Mouse (Mus musculus) C2C12 (cell line): Measurements from ENCODE around the gene Hcfc1. TPM values are rescaled to one million over a fixed set of nuclear protein-coding genes. Genes with fewer than 3 reads are reported as not detected.
A peak's percentile ranks its signal among the peaks of the same experiment; 100 is the strongest.

Experiments
- H3K27me3 ChIP-seq: one replicate; pipeline ENCODE4 v1.6.1; 2011; ENCODE audit not compliant: control insufficient read depth, insufficient read depth, insufficient read length
- H3K36me3 ChIP-seq: one replicate; pipeline ENCODE4 v1.6.1; 2011; ENCODE audit not compliant: control insufficient read depth, insufficient read depth
- H3K4me3 ChIP-seq: one replicate; pipeline ENCODE4 v1.5.1; 2011; ENCODE audit warnings: mild to moderate bottlenecking, control low read depth; ENCODE audit not compliant: poor library complexity, insufficient read depth, severe bottlenecking
- H3K79me2 ChIP-seq: one replicate; pipeline ENCODE4 v1.6.1; 2011; ENCODE audit not compliant: control insufficient read depth, insufficient read depth
- H3K79me3 ChIP-seq: one replicate; pipeline ENCODE4 v1.6.1; 2011; ENCODE audit warnings: low read depth, control low read depth
- H3ac ChIP-seq: one replicate; pipeline ENCODE3; 2011; ENCODE audit warnings: low read depth; ENCODE audit not compliant: control insufficient read depth, insufficient read length
- CEBPB ChIP-seq: IDR thresholded peaks from one replicate; pipeline ENCODE4 v1.6.1; 2011; ENCODE audit warnings: low read depth, mild to moderate bottlenecking, control low read depth, moderate library complexity
- CTCF ChIP-seq: IDR thresholded peaks from one replicate; pipeline ENCODE4 v1.5.1; 2011; ENCODE audit not compliant: control insufficient read depth, insufficient read depth, insufficient read length
- FOSL1 ChIP-seq: IDR thresholded peaks from one replicate; pipeline ENCODE4 v1.8.0; 2011; ENCODE audit warnings: mild to moderate bottlenecking, low read length; ENCODE audit not compliant: poor library complexity, insufficient read depth, severe bottlenecking
- MAX ChIP-seq: IDR thresholded peaks from one replicate; pipeline ENCODE4 v1.6.1; 2011; ENCODE audit warnings: mild to moderate bottlenecking, control low read depth
- MYOD1 ChIP-seq: IDR thresholded peaks from one replicate; pipeline ENCODE4 v1.6.1; 2011; ENCODE audit warnings: low read depth; ENCODE audit not compliant: control insufficient read depth, insufficient read length
- MYOG ChIP-seq: IDR thresholded peaks from one replicate; pipeline ENCODE4 v1.6.1; 2011; ENCODE audit not compliant: control insufficient read depth, insufficient read length; ENCODE audit errors: extremely low read depth
- USF1 ChIP-seq: IDR thresholded peaks from one replicate; pipeline ENCODE4 v1.6.1; 2011; ENCODE audit warnings: low read depth, mild to moderate bottlenecking, control low read depth, moderate library complexity
- polyA plus RNA-seq: library from polyadenylated mRNA; unstranded; fragments of >200 nt; fragmentation: generic; extraction: Trizol; gene quantifications from one replicate; pipeline ENCODE4 v1.2.1, GENCODE M21; 2012; ENCODE audit warnings: missing spikeins

Gene Hcfc1
- polyA plus RNA-seq, 1 experiment = 58.7 TPM

DNA sequence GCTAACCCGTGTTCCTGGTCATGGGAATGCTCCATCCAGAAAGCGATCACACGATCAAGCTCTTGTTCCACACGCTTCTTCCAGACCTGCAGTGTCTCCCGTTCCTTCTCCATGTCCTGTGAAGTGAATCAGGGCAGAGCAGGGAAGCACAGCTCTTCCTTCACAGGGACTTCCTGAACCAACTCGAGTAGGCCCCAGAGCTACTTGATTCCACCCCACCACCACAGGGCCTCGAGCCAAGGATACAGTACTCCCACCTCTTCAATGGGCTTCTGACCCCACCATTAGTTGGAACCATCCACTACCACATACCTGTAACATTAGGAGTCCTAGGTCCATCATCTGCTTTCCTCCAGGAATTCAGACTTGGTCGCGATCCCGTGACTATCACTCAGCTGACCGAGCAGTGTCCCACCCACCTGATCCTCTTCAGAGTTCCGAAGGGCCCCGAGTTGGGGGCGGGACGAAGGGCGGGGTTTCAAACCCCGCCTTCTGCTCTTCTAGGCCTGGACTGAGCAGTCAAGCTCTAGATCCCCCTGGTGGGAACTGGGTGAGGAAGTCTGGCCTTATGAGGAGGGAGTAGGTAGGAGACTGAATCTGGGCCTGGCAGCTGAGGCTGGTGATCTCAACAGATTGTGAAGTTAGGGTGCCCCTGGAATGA is 35.6 kb downstream of the Hcfc1 start, which contains the start of gene Renbp:
Renbp (minus strand) TSS at position 449 of the 661 bp plus-strand sequence.
- Histone ChIP-seq H3K27me3 (no peaks in the 10 kb centered on the region), H3K79me2 (no peaks in the 10 kb centered on the region), H3K36me3 (no peaks in the 10 kb centered on the region), H3K4me3 (no peak within 1 kb of the TSS), H3ac (no peak within 1 kb of the TSS), H3K79me3 (no peaks in the 10 kb centered on the region)
- TF ChIP-seq CTCF (no peak), MYOG (no peak), USF1 (no peak), CEBPB (no peak)

DNA sequence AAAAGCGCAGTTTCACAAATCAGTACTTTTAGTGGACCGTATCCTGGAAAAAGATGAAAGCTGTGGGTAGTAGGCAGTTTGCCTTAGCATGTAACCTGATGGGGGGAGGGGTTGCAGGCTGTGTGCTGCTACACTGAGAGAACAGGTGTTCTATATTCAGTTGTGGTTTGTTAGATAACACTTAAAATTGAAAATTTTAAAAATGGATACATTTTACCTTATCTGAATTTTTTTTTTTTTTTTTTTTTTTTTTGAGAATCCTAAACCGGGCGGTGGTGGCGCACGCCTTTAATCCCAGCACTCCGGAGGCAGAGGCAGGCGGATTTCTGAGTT is 43.6 kb downstream of the Hcfc1 start:
- H3K36me3 ChIP-seq = peaks cover 25% of the 10 kb centered on the region
- peaks cover 18% of the 10 kb centered on the region for H3K79me3 ChIP-seq
- TF ChIP-seq MYOG = no peak
- TF ChIP-seq CTCF = no peak
- no peak for TF ChIP-seq MAX
- no peak overlapping the region for H3K4me3 ChIP-seq
- H3K27me3 ChIP-seq = no peaks in the 10 kb centered on the region
- H3ac ChIP-seq = peak overlapping the region; percentile 74
- peaks cover 26% of the 10 kb centered on the region for H3K79me2 ChIP-seq

DNA sequence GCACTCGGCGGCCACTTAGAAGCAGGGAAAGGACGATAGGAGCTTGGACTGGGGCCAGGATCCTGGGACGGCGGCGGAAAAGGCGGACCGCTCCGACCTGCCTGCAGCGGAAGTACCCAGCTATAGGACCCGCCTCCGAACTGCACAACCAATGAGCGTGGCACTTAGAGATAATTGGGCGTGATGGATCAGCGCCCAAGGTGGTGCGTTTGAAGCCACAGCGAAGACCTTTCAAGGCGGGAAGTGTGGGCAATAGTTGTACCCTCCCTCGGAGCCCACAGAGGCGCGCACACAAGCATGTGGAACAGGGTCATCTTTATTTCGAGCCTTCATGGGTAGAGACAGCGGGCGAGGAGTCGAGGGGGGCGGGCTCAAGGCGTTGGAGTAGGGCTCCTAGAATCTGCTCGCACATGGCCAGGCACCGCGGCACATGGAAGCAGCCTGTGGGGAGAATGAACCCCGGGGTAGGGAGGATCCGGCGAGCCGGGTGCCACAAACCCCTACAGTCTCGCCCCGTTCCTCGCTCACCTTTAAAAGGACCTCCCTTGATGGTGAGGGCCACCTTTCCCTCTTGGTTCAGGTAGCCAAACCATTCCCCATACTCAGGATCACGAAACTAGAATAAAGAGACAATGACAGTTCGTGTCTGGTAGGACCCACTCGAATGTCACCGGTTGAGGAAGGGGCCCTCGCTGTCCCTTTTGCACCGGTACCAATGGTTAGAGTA is 44.2 kb downstream of the Hcfc1 start, which contains the start of the genes Arhgap4 and Naa10:
Arhgap4 (minus strand) TSS at position 48 of the 727 bp plus-strand sequence.
Naa10 (minus strand) TSS at position 122 of the 727 bp plus-strand sequence.
- Histone ChIP-seq H3K79me3 (peaks cover 18% of the 10 kb centered on the region), H3K27me3 (no peaks in the 10 kb centered on the region), H3K79me2 (peaks cover 26% of the 10 kb centered on the region), H3K4me3 (peak within 1 kb of the TSS; percentile 57), H3ac (peak within 1 kb of the TSS; percentile 96), H3K36me3 (peaks cover 25% of the 10 kb centered on the region)
- TF ChIP-seq CEBPB (no peak), MYOD1 (no peak), CTCF (no peak), MYOG (no peak), FOSL1 (no peak), MAX (peak; percentile 47), USF1 (no peak)

DNA sequence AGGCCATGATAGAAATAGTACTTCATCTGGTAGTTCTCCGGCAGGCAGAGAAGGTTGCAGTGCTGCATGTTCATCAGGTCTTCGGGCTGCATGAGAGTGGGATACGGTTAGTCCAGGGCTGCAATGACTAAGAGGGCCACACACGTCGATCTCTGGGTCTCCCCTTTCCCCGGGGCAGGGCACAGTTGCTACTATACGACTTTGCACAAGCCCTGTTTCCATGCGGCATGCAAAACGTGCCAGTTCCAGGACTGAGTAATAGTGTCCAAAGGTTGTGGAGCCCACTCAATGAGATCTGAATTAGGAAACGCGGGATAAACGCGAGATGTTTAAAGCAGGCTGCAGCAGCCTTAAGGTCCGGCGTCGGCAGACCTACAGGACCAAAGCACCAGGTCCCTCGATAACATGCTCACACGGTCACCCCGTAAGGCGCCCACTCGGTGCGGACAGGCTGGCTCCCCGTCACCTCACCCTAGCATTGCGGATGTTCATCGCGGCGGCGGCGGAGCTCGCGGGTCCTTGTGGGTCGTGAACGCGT is 44.8 kb downstream of the Hcfc1 start:
- H3K36me3 ChIP-seq = peaks cover 25% of the 10 kb centered on the region
- TF ChIP-seq CTCF (no peak), MYOG (no peak), MYOD1 (no peak), CEBPB (no peak), USF1 (no peak), FOSL1 (no peak), MAX (no peak)
- H3K27me3 ChIP-seq = no peaks in the 10 kb centered on the region
- peak overlapping the region; percentile 57 for H3K4me3 ChIP-seq
- H3K79me3 ChIP-seq = peaks cover 18% of the 10 kb centered on the region
- H3K79me2 ChIP-seq = peaks cover 26% of the 10 kb centered on the region
- H3ac ChIP-seq = peak overlapping the region; percentile 96

DNA sequence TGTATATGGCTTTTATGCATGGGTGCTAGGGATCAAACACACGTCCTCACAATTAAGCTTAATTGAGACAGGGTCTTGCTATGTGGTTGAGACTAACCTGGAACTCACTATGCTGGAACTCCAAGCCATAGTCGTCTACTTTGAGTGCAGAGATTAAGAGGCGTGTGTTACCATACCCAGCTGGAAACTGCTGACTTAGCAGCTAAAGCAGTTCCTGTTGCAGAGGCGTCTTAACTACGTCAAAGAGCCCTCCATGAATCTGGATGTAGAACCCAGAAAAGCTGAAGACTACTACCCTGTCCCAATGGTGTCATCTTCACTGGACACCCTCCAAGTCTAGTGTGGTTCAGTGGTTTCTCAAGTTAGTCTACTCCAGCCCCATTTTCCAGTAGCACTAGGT is 47.5 kb downstream of the Hcfc1 start:
- Histone ChIP-seq H3ac (no peak overlapping the region), H3K27me3 (no peaks in the 10 kb centered on the region), H3K36me3 (peaks cover 25% of the 10 kb centered on the region), H3K79me2 (peaks cover 26% of the 10 kb centered on the region), H3K4me3 (no peak overlapping the region), H3K79me3 (peaks cover 18% of the 10 kb centered on the region)
- TF ChIP-seq USF1 (no peak), CTCF (no peak), FOSL1 (no peak), MYOG (no peak)

DNA sequence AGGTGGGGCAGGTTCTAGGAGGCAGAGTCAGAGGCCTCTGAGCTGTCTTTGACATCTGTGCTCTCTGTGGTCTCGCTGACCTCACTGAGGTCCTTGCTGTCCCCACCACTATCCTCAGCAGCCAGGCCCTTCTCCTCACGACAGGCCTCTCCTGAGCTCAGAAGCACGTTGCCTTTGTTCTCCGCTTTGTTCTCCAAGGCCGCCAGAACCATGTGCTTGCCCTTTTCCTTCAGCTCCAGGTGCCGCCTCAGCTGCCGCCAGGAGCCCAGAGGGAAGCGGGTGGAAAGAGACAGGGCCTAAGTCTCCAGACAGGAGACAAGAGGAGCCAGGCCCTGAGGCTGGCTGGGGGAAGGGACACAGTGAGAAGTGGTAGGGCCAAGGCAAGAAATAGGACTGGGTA is 49.2 kb downstream of the Hcfc1 start:
- peaks cover 25% of the 10 kb centered on the region for H3K36me3 ChIP-seq
- TF ChIP-seq MYOD1 (no peak), FOSL1 (no peak), USF1 (no peak), CEBPB (no peak), CTCF (no peak), MAX (no peak), MYOG (no peak)
- peaks cover 26% of the 10 kb centered on the region for H3K79me2 ChIP-seq
- H3K27me3 ChIP-seq = no peaks in the 10 kb centered on the region
- H3ac ChIP-seq = no peak overlapping the region
- H3K4me3 ChIP-seq = no peak overlapping the region
- peaks cover 18% of the 10 kb centered on the region for H3K79me3 ChIP-seq
